Mouse (Mus musculus): ENCODE measurements around the gene Nyap2.

- TF ChIP-seq CTCF (IDR thresholded peaks at IDR 0.05; ENCODE audit: low read depth): no peak
- TF ChIP-seq EP300 (IDR thresholded peaks at IDR 0.05; ENCODE audit: low read depth): no peak
Observed at GRCm38 (mm10) chr1:81076259-81076658, 491 bp upstream of the Nyap2 start.
